Mouse (Mus musculus) brain, embryonic 14.5 days (tissue): ENCODE data around the gene H2-Q1.
"Not testable (repeated sequence)": the region's sequence is repeated elsewhere in the genome, so short reads cannot be mapped to it uniquely, and the experiment has no call there.

Experiments
- CTCF ChIP-seq: fragments of 200-500 bp; IDR thresholded peaks from 2 replicates; pipeline ENCODE4 v1.5.1; 2012; ENCODE audit warnings: inconsistent platforms, mild to moderate bottlenecking, moderate library complexity, borderline replicate concordance; ENCODE audit not compliant: insufficient read depth, insufficient read length; ENCODE audit errors: extremely low read depth
- POLR2A ChIP-seq: fragments of 200-500 bp; IDR thresholded peaks from 2 replicates; pipeline ENCODE4 v1.6.1; 2012; ENCODE audit warnings: mild to moderate bottlenecking, inconsistent platforms, borderline replicate concordance; ENCODE audit not compliant: poor library complexity, insufficient read depth, insufficient read length, severe bottlenecking; ENCODE audit errors: extremely low read depth

DNA sequence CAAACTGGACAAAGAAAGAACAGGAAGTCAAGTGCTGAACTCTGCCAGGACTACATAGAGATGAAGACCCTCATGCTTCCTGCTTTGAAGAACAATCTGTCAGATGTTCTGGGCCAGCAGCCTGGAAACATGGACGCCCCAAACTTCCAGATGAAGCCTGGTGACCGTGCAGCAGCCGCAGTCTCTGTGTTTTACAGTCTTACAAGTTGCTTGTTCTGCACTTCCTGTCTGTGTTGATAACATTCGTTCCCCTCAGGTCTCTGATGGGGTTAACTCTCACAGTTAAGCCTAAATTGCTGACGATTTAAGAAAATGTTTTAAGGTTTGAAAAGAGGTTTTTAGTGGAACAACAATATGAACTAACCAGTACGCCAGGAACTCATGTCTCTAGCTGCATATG lies 11.3 kb downstream of the H2-Q1 start:
- TF ChIP-seq CTCF, POLR2A: not testable (repeated sequence)
